Mouse (Mus musculus): ENCODE measurements around the gene Hes2.

Gene Hes2

DNA sequence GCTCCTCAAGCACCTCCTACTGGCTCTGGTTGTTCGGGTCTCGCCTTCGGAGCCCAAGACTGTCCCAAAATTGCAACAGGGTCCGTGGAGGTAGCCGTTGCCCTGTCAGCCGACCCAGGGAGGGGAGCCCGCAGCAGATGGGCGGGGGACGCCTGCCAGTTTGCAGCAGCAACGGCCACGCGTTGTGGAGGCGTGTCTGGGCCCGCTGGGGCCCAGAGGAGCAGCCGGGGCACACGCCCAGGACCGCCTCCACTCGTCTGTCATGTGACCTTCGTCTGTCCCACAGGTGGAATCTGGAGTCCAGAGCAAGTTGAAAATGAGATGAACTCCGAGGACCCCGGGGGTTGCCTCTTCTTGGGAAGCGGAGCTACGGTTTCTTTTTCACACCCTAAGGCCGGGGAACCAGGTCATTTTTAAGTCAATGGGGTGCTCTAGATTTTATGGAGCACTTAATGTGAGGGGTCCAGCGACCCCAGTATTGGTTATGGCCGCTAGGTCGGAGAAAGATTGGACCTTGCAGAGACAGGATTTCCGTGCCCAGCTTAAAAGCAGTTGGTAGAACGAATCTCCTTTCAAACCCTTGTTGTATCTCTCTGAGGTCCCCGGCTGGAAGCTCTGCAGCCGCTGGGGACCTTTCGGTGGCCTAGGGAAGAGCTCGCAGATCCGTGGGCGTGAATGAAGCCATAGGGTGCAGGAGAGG is at the start of gene Hes2:
Hes2 (plus strand) TSS at position 283 of the 700 bp plus-strand sequence.
- no peak for DNase-seq (ENCODE audit: low read depth, low spot score)

DNA sequence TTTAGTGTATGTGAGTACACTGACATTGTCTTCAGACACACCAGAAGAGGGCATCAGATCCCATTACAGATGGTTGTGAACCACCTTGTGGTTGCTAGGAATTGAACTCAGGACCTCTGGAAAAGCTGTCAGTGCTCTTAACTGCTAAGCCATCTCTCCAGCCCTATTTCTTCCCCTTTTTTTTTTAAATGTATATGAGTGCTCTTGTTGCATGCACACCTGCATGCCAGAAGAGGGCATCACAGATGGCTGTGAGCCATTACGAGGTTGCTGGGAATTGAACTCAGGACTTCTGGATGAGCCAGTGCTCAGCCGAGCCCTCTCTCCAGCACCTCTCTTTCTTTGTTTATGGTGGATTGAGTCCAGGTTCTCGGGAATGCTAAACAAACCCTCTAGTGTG is 49.2 kb upstream of the Hes2 start:
- no peak for DNase-seq (ENCODE audit: low read depth, low spot score)

DNA sequence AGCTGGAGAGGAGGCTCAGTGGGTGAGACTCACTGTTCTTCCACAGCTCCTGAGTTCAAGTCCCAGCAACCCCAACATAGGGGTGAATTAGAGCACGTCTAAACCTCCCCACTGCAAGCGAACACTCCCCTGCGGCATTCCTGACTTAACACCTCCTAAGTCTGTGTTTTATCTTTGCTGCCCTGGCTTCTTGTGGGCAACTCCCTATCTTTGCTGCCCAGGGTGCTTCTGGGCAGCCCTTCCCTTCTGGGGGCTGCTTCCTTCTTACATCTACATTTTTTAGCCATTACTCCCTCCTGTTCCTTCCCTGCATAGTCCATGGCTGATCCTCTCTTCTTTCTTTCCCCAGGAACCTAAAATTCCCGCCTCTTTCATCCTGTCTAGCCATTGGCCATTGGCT is 48.0 kb upstream of the Hes2 start:
- no peak for DNase-seq (ENCODE audit: low read depth, low spot score)

DNA sequence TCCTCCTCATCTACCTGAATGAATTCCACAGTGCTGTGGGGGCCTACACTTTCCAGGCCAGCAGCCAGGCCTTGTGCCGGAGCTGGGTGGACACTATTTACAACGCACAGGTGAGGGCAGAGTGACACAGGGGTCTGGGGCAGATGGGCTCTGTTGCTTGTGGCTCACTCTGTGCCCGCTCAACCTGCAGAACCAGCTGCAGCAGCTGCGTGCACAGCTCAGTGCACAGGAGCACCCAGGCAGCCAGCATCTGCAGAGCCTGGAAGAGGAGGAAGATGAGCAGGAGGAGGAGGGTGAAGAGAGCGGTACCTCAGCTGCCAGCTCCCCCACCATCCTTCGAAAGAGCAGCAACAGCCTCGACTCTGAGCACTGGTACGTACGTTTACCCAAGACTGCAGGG is 46.3 kb upstream of the Hes2 start:
- peak; percentile 78 for DNase-seq (ENCODE audit: low read depth, low spot score)

DNA sequence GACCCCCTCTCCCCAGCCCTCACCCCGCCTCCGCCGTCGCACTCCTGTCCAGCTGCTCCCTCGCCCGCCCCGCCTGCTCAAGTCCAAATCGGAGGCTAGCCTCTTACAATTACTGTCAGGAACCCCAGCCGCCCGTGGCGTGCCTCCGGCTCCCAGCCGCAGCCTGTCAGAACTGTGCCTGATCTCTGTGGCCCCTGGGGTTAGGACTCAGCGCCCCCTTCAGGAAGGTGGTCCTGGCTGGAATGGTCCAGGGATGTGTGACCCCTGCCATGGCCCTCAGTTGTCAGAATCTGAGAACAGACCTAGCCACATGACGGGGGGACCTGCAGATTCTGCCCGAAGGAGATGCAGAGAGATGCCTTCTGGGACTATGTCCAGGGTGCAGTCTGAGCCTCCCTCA is 44.6 kb upstream of the Hes2 start:
- DNase-seq (ENCODE audit: low read depth, low spot score), result no peak

GRCm38 (mm10) chr4:152115921-152116612 is 42.6 kb upstream of the Hes2 start, which contains the start of gene Tnfrsf25:
TSS of gene Tnfrsf25 (plus strand) at chr4:152115934.
- no peak for DNase-seq (ENCODE audit: low read depth, low spot score)

- no peak for DNase-seq (ENCODE audit: low read depth, low spot score)
These were observed 41.1 kb upstream of the Hes2 start for GRCm38 (mm10) chr4:152117538-152117937.

DNA sequence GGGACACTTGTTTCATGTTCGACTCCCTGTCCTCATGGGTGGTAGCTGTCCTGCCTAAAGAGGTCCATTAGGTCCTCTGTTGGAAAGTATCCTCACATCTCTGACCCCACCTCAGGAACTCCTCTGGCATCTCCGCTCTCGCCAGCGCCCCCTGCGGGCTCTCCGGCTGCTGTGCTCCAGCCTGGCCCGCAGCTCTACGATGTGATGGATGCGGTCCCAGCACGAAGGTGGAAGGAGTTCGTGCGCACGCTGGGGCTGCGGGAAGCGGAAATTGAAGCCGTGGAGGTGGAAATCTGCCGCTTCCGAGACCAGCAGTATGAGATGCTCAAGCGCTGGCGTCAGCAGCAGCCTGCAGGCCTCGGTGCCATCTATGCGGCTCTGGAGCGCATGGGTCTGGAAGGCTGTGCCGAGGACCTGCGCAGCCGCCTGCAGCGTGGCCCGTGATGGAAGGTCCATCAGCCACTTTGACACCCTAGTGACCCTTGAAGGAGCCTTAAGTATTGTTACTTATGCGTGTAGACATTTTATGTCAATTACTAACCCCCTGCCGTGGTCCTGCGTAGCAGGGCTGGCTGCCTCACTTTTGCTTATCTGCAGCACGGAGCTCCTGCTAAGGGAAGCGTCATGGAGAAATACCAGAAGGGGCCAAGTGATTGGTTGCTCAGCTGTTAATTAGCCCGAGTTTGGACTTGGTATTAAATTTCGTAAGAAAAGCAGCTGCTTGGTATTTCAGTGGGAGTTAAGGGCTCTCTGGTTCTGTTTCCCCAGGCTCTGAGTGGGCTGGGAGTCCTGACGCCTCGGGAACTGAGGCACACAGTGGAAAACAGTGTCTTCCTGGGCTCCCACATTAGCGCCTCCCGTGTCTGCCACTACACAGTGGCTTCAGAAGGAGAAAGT is 39.0 kb upstream of the Hes2 start:
- DNase-seq (ENCODE audit: low read depth, low spot score), result no peak

DNA sequence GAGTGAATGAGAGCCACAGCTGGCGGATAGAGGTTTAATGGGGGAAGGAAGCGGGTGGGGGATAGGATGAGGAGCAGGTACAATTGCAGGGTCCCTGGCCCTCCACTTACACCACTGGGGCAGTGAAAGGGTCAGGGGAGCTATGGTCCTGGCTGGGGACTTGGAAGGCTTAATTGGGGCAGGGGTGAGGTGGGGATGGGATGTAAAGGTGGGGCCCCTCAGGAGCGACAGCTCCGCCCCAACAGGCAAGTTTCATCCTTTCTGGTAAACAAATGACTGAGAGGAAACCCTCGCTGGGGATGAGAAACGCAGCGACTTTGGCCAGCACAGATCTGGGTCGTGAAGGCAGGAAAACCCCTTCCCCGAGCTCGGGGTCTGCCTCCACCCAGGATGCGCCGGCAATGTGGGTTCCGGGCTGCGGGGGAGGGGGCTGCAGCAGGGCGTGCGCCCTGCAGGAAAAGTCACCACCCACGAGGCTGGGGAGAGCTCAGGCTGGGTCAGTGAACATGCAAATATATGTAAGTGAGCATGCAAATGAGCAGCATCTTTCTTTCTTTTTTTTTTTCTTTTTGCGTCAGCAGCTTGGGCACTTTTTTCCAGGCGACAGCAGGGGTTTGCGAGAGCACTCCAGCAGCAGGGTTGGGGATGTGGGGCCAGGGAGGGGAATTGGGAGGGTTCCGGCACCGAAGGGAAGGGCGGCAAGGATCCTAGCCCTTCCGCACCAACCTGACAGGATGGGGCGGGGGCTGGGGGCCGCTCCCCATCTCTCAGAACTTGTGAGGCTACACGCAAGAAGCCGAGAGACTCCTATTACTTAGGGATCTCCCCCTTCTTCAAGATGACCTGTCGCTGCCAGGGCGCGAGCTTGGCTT is 38.1 kb upstream of the Hes2 start:
- DNase-seq (ENCODE audit: low read depth, low spot score), result peak; percentile 80

- DNase-seq (ENCODE audit: low read depth, low spot score), result no peak
These were observed 37.5 kb upstream of the Hes2 start for GRCm38 (mm10) chr4:152121183-152121505.

DNA sequence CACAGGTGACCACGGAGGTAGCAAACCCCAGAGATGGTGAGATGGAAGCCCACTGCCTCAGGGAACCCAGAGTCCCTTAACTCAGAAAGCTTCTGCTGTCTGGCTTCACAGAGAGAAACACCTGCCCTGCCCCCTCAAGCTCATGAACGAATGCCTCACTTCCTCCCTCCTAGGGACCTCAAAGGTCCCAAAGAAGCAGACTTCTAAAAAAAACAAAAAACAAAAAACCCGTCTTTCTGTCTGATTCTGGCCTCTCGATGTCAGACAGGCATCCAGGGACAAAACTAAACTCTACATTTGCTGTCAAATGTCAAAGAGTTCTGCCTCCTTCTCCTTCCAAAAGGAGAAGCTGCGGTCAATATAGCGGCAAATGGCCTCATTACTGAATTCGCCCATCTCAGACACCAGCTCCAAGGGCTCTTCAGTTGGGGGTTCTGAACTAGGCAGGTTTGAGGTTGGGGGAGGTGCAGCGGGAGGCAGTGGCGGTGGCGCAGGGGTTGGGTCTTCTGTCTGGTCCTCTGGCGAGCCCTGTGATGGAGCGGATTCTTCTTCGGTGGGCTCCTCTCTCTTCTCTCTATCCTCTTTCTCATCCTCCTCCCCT is 34.2 kb upstream of the Hes2 start:
- peak; percentile 41 for DNase-seq (ENCODE audit: low read depth, low spot score)

DNA sequence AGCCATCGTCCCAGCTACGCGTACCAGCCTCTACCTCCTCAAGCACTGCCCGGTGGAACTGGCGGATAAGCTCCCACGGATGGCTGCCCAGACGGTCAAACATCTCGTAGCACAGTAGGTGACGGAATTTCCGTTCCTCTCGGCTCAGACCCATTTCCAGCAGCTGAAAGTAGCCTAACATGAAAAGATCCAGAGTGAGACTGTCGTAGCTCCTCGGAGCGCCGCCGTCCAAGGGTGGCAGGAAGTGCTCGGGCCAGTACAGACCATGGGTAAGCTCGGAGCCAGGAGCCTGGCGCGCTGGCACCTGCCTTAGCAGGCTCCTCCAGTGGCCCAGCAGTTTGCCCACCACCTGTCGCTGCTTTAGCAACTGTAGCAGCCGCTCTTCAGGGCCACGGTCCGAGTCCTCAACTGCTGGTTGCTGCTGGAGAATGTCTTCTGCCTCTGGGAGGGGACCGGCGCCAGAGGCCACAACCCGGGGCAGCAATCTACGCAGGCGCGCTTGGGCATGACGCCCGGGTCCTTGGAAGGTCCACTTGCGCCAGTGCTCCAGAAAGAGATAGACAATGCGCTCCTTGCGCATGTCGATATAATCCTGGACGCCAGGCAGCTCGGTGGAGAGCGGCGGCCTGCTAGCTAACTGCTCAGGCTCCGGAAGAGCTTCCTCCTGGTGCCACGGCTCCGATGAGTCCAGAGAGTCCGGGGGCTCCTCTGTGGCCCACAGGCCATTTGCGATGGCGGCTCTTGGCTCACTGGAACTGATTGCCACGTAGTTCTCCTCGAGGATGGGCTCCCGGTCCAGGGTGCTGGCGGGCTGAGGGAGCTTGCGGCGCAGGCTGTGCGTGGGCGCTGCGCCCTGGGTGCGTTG is 33.3 kb upstream of the Hes2 start:
- no peak for DNase-seq (ENCODE audit: low read depth, low spot score)

DNA sequence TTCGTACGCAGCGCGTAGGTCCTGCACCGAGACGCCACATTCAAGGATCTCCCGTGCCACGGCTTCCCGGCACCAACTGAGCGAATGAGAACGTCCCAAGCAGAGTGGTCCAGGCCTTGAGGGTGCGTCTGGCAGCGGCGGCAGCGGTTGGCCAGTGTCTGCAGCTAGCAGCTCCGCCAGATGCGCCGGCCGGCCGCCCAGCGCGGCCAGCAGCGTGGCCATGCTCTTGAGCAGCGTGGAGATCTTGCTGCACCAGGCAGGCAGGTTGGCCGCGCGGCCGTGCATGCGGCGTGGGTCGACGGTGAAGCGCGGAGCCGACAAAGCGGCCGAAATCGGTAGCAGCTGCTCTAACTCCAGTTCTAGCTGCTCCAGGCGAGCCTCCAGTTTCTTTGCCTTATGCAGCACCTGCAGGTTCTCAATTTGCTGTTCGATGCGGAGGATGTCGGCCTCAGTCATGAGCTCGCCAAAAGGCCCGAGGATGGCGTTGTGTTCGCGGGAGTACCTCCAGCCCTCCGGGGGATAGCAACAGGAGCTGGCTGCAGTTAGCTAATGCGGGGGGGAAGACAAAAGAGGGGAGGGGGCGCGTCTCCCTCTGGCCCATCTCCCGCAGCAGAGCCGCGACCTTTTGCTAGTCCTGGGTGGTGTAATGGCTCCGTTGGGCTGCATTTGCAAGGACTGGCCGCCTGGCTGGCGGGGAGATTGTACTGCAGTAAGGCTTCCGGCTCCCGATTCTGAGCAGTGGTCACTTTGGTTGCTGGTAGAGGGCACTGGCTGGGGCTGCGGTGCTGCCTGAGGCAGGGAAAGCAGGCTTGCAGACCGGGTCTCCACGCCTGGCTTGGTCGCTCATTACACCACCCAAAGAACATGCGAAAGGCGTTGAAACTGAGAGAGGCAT is 32.4 kb upstream of the Hes2 start:
- no peak for DNase-seq (ENCODE audit: low read depth, low spot score)

DNA sequence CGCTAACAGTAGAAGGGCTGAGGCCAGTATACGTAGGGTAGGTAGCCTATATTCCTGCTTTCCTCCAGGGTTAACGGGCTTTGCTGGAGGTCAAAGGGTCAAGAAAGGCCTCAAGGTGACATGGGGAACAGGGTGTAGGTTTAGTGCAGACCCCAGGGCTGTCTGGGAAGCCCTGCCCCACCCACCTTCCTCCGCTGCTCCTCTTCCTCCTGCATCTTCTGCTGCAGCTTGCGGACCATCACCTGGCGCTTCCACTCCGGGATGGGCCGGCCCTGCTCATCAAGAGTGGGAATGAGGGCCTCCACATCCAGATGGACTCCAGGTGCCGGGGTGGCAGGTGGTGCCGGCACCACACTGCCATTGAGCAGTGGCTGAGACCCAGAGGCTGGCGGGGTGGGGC is 30.8 kb upstream of the Hes2 start:
- no peak for DNase-seq (ENCODE audit: low read depth, low spot score)

DNA sequence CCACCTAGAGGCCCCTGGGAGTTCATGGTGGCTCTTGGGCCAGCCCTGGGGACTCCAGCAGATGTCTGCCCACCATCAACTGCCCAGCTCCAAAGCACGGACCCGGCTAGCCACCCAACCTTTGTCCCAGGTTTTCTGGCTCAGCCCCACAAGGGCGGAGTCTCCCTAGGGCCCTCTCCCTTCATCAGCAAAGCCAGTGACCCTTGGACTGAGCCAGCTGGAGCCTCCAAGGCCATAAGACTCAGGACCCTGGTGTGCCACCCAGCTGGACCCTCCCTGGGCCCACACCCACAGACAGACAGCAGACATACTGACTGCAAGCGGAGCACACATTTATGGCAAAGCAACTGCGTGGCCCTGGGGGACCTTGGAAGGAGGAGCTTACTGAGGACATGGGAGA is 29.9 kb upstream of the Hes2 start:
- no peak for DNase-seq (ENCODE audit: low read depth, low spot score)

DNA sequence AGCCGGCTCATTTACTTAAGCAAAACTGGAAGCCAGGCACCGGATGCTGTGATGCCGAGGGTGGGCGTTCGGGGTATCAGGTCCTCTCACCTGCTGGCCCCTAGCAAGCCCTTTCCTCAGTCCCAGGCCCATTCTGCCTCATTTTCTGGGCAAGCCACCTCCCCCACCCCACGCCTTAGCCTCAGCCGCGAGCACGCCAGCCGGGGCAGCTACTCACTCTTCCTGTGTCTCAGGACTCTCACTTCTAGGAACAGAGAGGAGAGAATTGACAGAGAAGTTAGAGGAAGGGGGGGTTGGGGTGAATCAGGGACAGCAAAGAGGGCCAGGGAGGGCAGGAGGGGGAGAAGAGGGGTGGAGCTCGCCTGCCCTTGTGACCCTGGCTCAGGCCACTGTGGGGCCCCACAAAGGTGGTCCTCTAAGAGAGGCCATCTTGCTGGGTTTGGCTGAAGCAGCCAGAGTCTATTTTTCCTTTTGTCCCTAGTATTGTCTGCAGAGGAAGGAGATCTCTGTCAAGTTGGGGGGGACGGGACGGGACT is 29.2 kb upstream of the Hes2 start:
- DNase-seq (ENCODE audit: low read depth, low spot score), result no peak

DNA sequence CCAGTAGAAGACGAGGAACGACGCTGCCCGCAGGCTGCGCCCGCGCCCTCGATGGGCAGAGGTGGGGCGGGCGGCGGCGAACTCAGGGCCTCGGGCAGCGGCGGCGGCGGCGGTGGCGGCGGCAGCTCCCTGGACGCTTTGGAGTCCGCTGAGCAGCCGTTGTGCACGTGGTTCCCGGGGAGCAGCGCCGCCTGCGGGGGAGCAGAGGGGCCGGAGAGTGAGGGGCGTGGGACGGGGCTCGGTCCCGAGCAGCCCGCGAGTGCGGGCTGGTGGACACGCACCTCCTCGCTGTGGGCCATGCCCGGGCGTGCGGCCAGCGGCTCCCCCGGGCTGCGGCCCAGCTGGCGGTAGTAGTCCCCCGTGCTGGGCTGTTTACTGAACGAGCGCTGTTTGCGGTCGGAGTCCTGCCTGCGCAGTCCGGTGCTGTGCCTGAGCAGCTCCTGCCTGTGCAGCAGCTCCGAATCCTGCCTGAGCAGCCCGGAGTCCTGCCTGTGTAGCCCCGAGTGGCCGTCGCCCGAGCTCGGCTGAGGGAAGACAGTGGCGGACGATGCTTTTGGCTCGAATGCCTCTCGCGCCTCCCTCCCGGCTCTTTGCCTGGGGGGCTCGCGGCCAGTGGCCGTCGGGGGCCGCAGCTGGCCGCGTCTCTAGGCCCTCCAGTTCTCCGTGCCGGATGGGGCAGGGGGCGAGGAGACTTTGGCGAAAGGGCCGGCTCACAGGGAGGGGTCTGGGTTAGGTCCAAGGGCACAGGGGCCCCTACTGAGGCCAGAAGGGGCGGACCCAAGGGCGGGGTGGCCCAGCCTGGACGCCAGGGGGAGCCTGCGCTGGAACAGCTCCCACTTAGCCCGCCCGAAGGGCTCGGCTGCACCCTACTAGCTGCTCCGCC is 27.7 kb upstream of the Hes2 start:
- no peak for DNase-seq (ENCODE audit: low read depth, low spot score)
